Mouse (Mus musculus) small intestine, adult 2 months (tissue): ENCODE measurements around the gene Trim2. TPM values are rescaled to one million over a fixed set of nuclear protein-coding genes. Genes with fewer than 3 reads are reported as not detected.
A peak's percentile ranks its signal among the peaks of the same experiment; 100 is the strongest.

ENCODE experiments used
- H3K27ac ChIP-seq: fragments of 200-500 bp; 2 replicates; pipeline ENCODE4 v1.5.1; 2012; ENCODE audit warnings: low read depth, low read length, control low read depth, inconsistent platforms; ENCODE audit not compliant: insufficient read depth
- H3K27me3 ChIP-seq: fragments of 200-500 bp; 2 replicates; pipeline ENCODE4 v1.6.1; 2012; ENCODE audit warnings: mild to moderate bottlenecking, moderate library complexity, low read length, inconsistent platforms; ENCODE audit not compliant: control insufficient read depth, insufficient read depth
- H3K36me3 ChIP-seq: fragments of 200-500 bp; 2 replicates; pipeline ENCODE4 v1.6.1; 2012; ENCODE audit warnings: mild to moderate bottlenecking, low read length, control low read depth, inconsistent platforms; ENCODE audit not compliant: control insufficient read depth, insufficient read depth
- H3K4me1 ChIP-seq: fragments of 200-500 bp; 2 replicates; pipeline ENCODE4 v1.6.1; 2012; ENCODE audit warnings: low read length, inconsistent platforms, mixed read lengths; ENCODE audit not compliant: control insufficient read depth, insufficient read depth, insufficient read length
- H3K4me3 ChIP-seq: fragments of 200-500 bp; 2 replicates; pipeline ENCODE4 v1.5.1; 2012; ENCODE audit warnings: low read depth, mild to moderate bottlenecking, control low read depth, inconsistent platforms, low read length, moderate library complexity
- CTCF ChIP-seq: fragments of 200-500 bp; IDR thresholded peaks from 2 replicates; pipeline ENCODE4 v1.5.1; 2012; ENCODE audit warnings: low read depth, mild to moderate bottlenecking, control low read depth, inconsistent platforms, low read length, moderate library complexity, mixed read lengths; ENCODE audit not compliant: insufficient replicate concordance, insufficient read length; ENCODE audit errors: extremely low read depth
- POLR2A ChIP-seq: fragments of 200-500 bp; IDR thresholded peaks from 2 replicates; pipeline ENCODE4 v1.6.1; 2012; ENCODE audit warnings: low read depth, mild to moderate bottlenecking, control low read depth, inconsistent platforms, low read length, moderate library complexity
- WGBS: fragments of 180-500 bp; shearing (Covaris S2); methylation state at CpG from one replicate; pipeline ENCODE4 v1.1.7; 2018; 5-methylcytosine and 5-hydroxymethylcytosine counted together
- polyA plus RNA-seq: library from polyadenylated mRNA; depleted of rRNA; stranded (reverse); fragments of >200 nt; gene quantifications from 2 replicates; pipeline ENCODE4 v1.2.3, GENCODE M21; 2012

The Trim2 gene
- polyA plus RNA-seq, 1 experiment, result 52.4 TPM

- Histone ChIP-seq H3K27ac (no peak overlapping the region), H3K36me3 (peaks cover 2% of the 10 kb centered on the region; the same call in 1 of the 2 replicates), H3K27me3 (no peaks in the 10 kb centered on the region), H3K4me3 (no peak overlapping the region), H3K4me1 (peaks cover 23% of the 10 kb centered on the region)
- WGBS, result 87% methylated on average over 2 of the region's 2 CpGs
- TF ChIP-seq CTCF (no peak), POLR2A (no peak)
These were observed 52.2 kb downstream of the Trim2 start for GRCm38 (mm10) chr3:84254520-84254878.

GRCm38 (mm10) chr3:84253655-84254519 is 52.8 kb downstream of the Trim2 start:
- Histone ChIP-seq H3K4me1 (peaks cover 26% of the 10 kb centered on the region), H3K4me3 (no peak overlapping the region), H3K27me3 (no peaks in the 10 kb centered on the region), H3K27ac (peak overlapping the region; percentile 50), H3K36me3 (peaks cover 2% of the 10 kb centered on the region; the same call in 1 of the 2 replicates)
- WGBS, result 71% methylated on average over 9 of the region's 9 CpGs
- TF ChIP-seq CTCF, result no peak
- TF ChIP-seq POLR2A, result no peak

GRCm38 (mm10) chr3:84252776-84253654 is 53.7 kb downstream of the Trim2 start:
- Histone ChIP-seq H3K4me3 (no peak overlapping the region), H3K36me3 (peaks cover 2% of the 10 kb centered on the region; the same call in 1 of the 2 replicates), H3K27me3 (no peaks in the 10 kb centered on the region), H3K4me1 (peaks cover 34% of the 10 kb centered on the region), H3K27ac (peak overlapping the region; percentile 50)
- TF ChIP-seq CTCF (no peak), POLR2A (no peak)
- WGBS, result 30% methylated on average over 11 of the region's 11 CpGs

GRCm38 (mm10) chr3:84251721-84252120 is 55.0 kb downstream of the Trim2 start:
- Histone ChIP-seq H3K36me3 (no peaks in the 10 kb centered on the region; the same call in 1 of the 2 replicates), H3K27me3 (no peaks in the 10 kb centered on the region), H3K4me1 (peaks cover 33% of the 10 kb centered on the region), H3K27ac (no peak overlapping the region), H3K4me3 (no peak overlapping the region)
- 68% methylated on average over 4 of the region's 4 CpGs for WGBS
- TF ChIP-seq POLR2A (no peak), CTCF (no peak)

GRCm38 (mm10) chr3:84250275-84250674 is 56.4 kb downstream of the Trim2 start:
- Histone ChIP-seq H3K27ac (no peak overlapping the region), H3K27me3 (no peaks in the 10 kb centered on the region), H3K36me3 (no peaks in the 10 kb centered on the region; the same call in 1 of the 2 replicates), H3K4me3 (no peak overlapping the region), H3K4me1 (peaks cover 26% of the 10 kb centered on the region)
- TF ChIP-seq CTCF (no peak), POLR2A (no peak)
- 94% methylated on average over 7 of the region's 7 CpGs for WGBS

- no peak for TF ChIP-seq CTCF
- TF ChIP-seq POLR2A, result no peak
- Histone ChIP-seq H3K36me3 (no peaks in the 10 kb centered on the region; the same call in 1 of the 2 replicates), H3K27me3 (no peaks in the 10 kb centered on the region), H3K4me3 (no peak overlapping the region), H3K27ac (no peak overlapping the region), H3K4me1 (peaks cover 16% of the 10 kb centered on the region; the same call in 1 of the 2 replicates)
- 52% methylated on average over 8 of the region's 8 CpGs for WGBS
These were observed 58.9 kb downstream of the Trim2 start for GRCm38 (mm10) chr3:84247789-84248188.
